Mouse (Mus musculus): ENCODE results near the gene Ccdc43.
"Not testable (repeated sequence)": the region's sequence is repeated elsewhere in the genome, so short reads cannot be mapped to it uniquely, and the experiment has no call there.

The Ccdc43 gene

GRCm38 (mm10) chr11:102697338-102698017, at the start of gene Ccdc43:
Gene Ccdc43, minus strand, starts transcription at chr11:102697782.
- ATAC-seq (ENCODE audit: insufficient number of reproducible peaks, low FRiP score, low TSS enrichment), result peak; percentile 94; the same call in 1 of the 2 replicates

- no peak for ATAC-seq (ENCODE audit: insufficient number of reproducible peaks, low FRiP score, low TSS enrichment)
Measured at GRCm38 (mm10) chr11:102744746-102745145, 47.2 kb upstream of the Ccdc43 start.

- no peak for ATAC-seq (ENCODE audit: insufficient number of reproducible peaks, low FRiP score, low TSS enrichment)
Measured at GRCm38 (mm10) chr11:102742843-102743242, 45.3 kb upstream of the Ccdc43 start.

- no peak for ATAC-seq (ENCODE audit: insufficient number of reproducible peaks, low FRiP score, low TSS enrichment)
Measured at GRCm38 (mm10) chr11:102742066-102742465, 44.5 kb upstream of the Ccdc43 start.

- ATAC-seq (ENCODE audit: insufficient number of reproducible peaks, low FRiP score, low TSS enrichment), result peak; percentile 80; the same call in 1 of the 2 replicates
Measured at GRCm38 (mm10) chr11:102741129-102741950, 43.8 kb upstream of the Ccdc43 start.

- no peak for ATAC-seq (ENCODE audit: insufficient number of reproducible peaks, low FRiP score, low TSS enrichment)
Measured at GRCm38 (mm10) chr11:102740634-102741033, 43.1 kb upstream of the Ccdc43 start.

- peak; percentile 41; the same call in 1 of the 2 replicates for ATAC-seq (ENCODE audit: insufficient number of reproducible peaks, low FRiP score, low TSS enrichment)
Measured at GRCm38 (mm10) chr11:102739278-102739966, 41.8 kb upstream of the Ccdc43 start.

GRCm38 (mm10) chr11:102738046-102738445, 40.5 kb upstream of the Ccdc43 start:
- no peak for ATAC-seq (ENCODE audit: insufficient number of reproducible peaks, low FRiP score, low TSS enrichment)

- no peak for ATAC-seq (ENCODE audit: insufficient number of reproducible peaks, low FRiP score, low TSS enrichment)
Measured at GRCm38 (mm10) chr11:102734961-102735360, 37.4 kb upstream of the Ccdc43 start.

GRCm38 (mm10) chr11:102733146-102733545, 35.6 kb upstream of the Ccdc43 start:
- no peak for ATAC-seq (ENCODE audit: insufficient number of reproducible peaks, low FRiP score, low TSS enrichment)

GRCm38 (mm10) chr11:102731366-102731765, 33.8 kb upstream of the Ccdc43 start:
- no peak for ATAC-seq (ENCODE audit: insufficient number of reproducible peaks, low FRiP score, low TSS enrichment)

- no peak for ATAC-seq (ENCODE audit: insufficient number of reproducible peaks, low FRiP score, low TSS enrichment)
Measured at GRCm38 (mm10) chr11:102729835-102730234, 32.3 kb upstream of the Ccdc43 start.

GRCm38 (mm10) chr11:102728614-102729013, 31.0 kb upstream of the Ccdc43 start:
- ATAC-seq (ENCODE audit: insufficient number of reproducible peaks, low FRiP score, low TSS enrichment), result no peak

- no peak for ATAC-seq (ENCODE audit: insufficient number of reproducible peaks, low FRiP score, low TSS enrichment)
Measured at GRCm38 (mm10) chr11:102725574-102725973, 28.0 kb upstream of the Ccdc43 start.

- no peak for ATAC-seq (ENCODE audit: insufficient number of reproducible peaks, low FRiP score, low TSS enrichment)
Measured at GRCm38 (mm10) chr11:102716135-102716534, 18.6 kb upstream of the Ccdc43 start.

GRCm38 (mm10) chr11:102714578-102714977, 17.0 kb upstream of the Ccdc43 start:
- not testable (repeated sequence) for ATAC-seq (ENCODE audit: insufficient number of reproducible peaks, low FRiP score, low TSS enrichment)

GRCm38 (mm10) chr11:102712411-102712810, 14.8 kb upstream of the Ccdc43 start:
- no peak for ATAC-seq (ENCODE audit: insufficient number of reproducible peaks, low FRiP score, low TSS enrichment)

GRCm38 (mm10) chr11:102702206-102702605, 4.6 kb upstream of the Ccdc43 start:
- not testable (repeated sequence) for ATAC-seq (ENCODE audit: insufficient number of reproducible peaks, low FRiP score, low TSS enrichment)

- ATAC-seq (ENCODE audit: insufficient number of reproducible peaks, low FRiP score, low TSS enrichment), result no peak
Measured at GRCm38 (mm10) chr11:102698018-102698476, 465 bp upstream of the Ccdc43 start.

GRCm38 (mm10) chr11:102695289-102695688, 2.3 kb downstream of the Ccdc43 start:
- ATAC-seq (ENCODE audit: insufficient number of reproducible peaks, low FRiP score, low TSS enrichment), result no peak

- peak; percentile 49; the same call in 1 of the 2 replicates for ATAC-seq (ENCODE audit: insufficient number of reproducible peaks, low FRiP score, low TSS enrichment)
Measured at GRCm38 (mm10) chr11:102690162-102690561, 7.4 kb downstream of the Ccdc43 start.

All from cerebellum, adult (tissue).